Mouse (Mus musculus): ENCODE data around the gene Dnajc30.

DNA sequence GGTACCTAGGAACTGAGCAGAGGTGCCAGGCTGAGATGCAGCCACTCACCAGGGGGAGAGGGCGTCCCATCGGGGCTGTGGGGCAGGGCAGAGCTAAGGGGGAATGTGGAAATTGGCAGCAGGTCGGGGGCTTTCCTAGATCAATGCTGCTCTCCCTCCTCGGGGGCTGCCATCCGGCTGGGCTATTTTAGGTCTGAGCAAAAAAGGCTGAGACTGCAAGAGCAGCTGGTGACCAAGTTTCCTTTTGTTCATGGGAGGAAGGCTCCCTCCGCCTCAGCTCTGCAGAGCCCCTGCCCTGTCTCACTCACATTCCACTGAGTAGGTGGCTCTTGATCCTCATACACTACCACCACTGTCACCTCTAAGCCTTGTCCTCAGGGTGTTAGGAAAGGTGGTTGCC is 23.9 kb upstream of the Dnajc30 start:
- TF ChIP-seq CTCF (IDR thresholded peaks at IDR 0.05; ENCODE audit: borderline replicate concordance, extremely low read depth, insufficient read depth, insufficient read length) (no peak), POLR2A (IDR thresholded peaks at IDR 0.05; ENCODE audit: borderline replicate concordance, extremely low read depth, insufficient read depth, insufficient read length, poor library complexity, severe bottlenecking) (no peak)

All from brain, embryonic 14.5 days (tissue).